Mouse (Mus musculus) midbrain, embryonic 12.5 days (tissue): ENCODE measurements around the gene Ano6. TPM values are rescaled to one million over a fixed set of nuclear protein-coding genes. Genes with fewer than 3 reads are reported as not detected.
A peak's percentile ranks its signal among the peaks of the same experiment; 100 is the strongest.

ENCODE experiments used
- ATAC-seq: fragments of 200-750 bp; cut with Nextera tagmentation; 2 replicates; pipeline ENCODE4 v1.8.0; 2017; ENCODE audit warnings: low read depth, moderate TSS enrichment, moderate library complexity; ENCODE audit not compliant: low FRiP score
- H3K27ac ChIP-seq: fragments of 300-500 bp; sonication (generic); replicated peaks from 2 replicates; pipeline ENCODE4 v1.5.1; 2016; ENCODE audit warnings: mild to moderate bottlenecking
- H3K27me3 ChIP-seq: fragments of 300-500 bp; sonication (generic); 2 replicates; pipeline ENCODE4 v1.6.1; 2016; ENCODE audit warnings: mild to moderate bottlenecking
- H3K36me3 ChIP-seq: fragments of 300-500 bp; sonication (generic); 2 replicates; pipeline ENCODE4 v1.6.1; 2016
- H3K4me1 ChIP-seq: fragments of 300-500 bp; sonication (generic); 2 replicates; pipeline ENCODE4 v1.6.1; 2016
- H3K4me2 ChIP-seq: fragments of 300-500 bp; sonication (generic); replicated peaks from 2 replicates; pipeline ENCODE4 v1.6.1; 2016; ENCODE audit warnings: mild to moderate bottlenecking, moderate library complexity
- H3K4me3 ChIP-seq: fragments of 300-500 bp; sonication (generic); 2 replicates; pipeline ENCODE4 v1.5.1; 2016; ENCODE audit warnings: mild to moderate bottlenecking
- H3K9ac ChIP-seq: fragments of 300-500 bp; sonication (generic); replicated peaks from 2 replicates; pipeline ENCODE4 v1.6.1; 2016; ENCODE audit warnings: mild to moderate bottlenecking, moderate library complexity
- H3K9me3 ChIP-seq: fragments of 300-500 bp; sonication (generic); 2 replicates; pipeline ENCODE4 v1.6.1; 2016; ENCODE audit warnings: mild to moderate bottlenecking
- WGBS: fragments of 180-500 bp; shearing (Covaris S2); methylation state at CpG from one replicate; pipeline ENCODE4 v1.1.7; 2016; 5-methylcytosine and 5-hydroxymethylcytosine counted together
- polyA plus RNA-seq: library from polyadenylated mRNA; unstranded; fragments of >200 nt; fragmentation: Nextera tagmentation; extraction: Ambion mirVana; gene quantifications from 2 replicates; pipeline ENCODE4 v1.2.1, GENCODE M21; 2016

The Ano6 gene
- polyA plus RNA-seq, 1 experiment from 2014 or later, result 35.8 TPM

DNA sequence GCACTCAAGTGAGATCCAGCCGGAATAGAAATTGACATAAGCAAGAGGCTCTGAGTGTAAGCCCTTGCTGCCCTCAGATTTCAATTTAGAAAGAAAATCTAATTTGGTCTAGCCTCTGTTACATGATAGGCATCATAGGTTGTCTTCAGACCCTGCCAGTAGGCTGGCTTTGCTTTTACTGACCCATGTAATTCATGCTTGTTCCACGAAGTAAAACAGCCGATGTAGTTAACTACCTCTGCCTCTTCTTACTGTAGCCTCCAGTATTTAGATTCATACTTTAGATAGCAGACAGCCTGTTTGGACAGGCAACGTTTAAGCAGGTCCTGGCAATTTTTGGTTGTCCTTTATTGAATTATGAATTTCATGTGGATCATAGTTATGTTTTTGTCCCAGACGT is 1.2 kb downstream of the Ano6 start:
- 71% methylated on average over 5 of the region's 5 CpGs for WGBS
- H3K9me3 ChIP-seq, result no peaks in the 10 kb centered on the region
- no peak overlapping the region for H3K9ac ChIP-seq
- no peaks in the 10 kb centered on the region for H3K36me3 ChIP-seq
- H3K4me3 ChIP-seq, result peak overlapping the region; percentile 67
- H3K4me2 ChIP-seq, result peak overlapping the region; percentile 68
- H3K27me3 ChIP-seq, result peaks cover 9% of the 10 kb centered on the region
- no peak for ATAC-seq
- peaks cover 19% of the 10 kb centered on the region for H3K4me1 ChIP-seq
- H3K27ac ChIP-seq, result no peak overlapping the region

- 86% methylated on average over 25 of the region's 25 CpGs for WGBS
- H3K4me2 ChIP-seq, result peak overlapping the region; percentile 68; the same call in 1 of the 2 replicates
- H3K9ac ChIP-seq, result no peak overlapping the region
- H3K27ac ChIP-seq, result no peak overlapping the region
- H3K27me3 ChIP-seq, result peaks cover 9% of the 10 kb centered on the region
- peaks cover 19% of the 10 kb centered on the region for H3K4me1 ChIP-seq
- peaks cover 4% of the 10 kb centered on the region; the same call in 1 of the 2 replicates for H3K36me3 ChIP-seq
- no peak for ATAC-seq
- no peak overlapping the region for H3K4me3 ChIP-seq
- no peaks in the 10 kb centered on the region for H3K9me3 ChIP-seq
Measured at GRCm38 (mm10) chr15:95792261-95793260, 1.9 kb downstream of the Ano6 start.

DNA sequence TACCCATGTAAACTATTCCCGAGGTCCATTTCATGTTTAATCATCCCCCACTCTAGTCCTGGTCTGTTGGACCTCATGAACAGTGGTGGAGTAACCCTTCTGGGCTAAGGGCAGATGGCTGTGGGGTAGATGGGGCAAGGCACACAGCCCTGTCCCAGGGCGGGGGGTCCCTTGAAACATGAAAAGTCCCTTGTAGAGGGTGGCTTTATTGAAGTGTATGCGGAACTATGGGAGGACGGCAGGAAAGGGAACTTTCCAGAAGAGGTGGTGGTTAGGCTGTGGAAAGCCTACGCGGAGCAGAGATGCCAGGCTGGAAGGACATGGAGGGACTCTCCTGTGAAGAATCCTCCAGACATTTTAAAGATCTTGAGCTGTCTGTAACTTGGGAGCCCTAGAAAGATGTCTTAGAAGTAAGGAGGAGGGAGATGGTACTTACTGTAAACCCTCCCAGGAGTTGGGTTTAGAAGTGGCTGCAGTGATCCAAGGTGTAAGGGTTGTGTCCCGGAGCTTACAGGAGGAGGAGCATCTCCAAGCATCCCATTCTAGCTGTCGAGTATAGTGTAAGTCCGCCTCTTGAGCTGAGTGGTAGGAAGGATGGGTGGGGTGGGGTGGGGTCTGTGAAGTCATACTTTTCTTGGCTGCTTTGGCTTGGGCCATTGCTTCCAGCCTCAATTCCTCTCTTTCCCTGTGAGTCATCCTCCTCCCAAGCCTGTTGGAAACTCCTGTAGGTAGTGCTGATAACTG is 3.3 kb downstream of the Ano6 start:
- H3K4me1 ChIP-seq, result peaks cover 19% of the 10 kb centered on the region
- peaks cover 6% of the 10 kb centered on the region; the same call in 1 of the 2 replicates for H3K36me3 ChIP-seq
- H3K9ac ChIP-seq, result no peak overlapping the region
- H3K4me3 ChIP-seq, result no peak overlapping the region
- peaks cover 9% of the 10 kb centered on the region for H3K27me3 ChIP-seq
- H3K27ac ChIP-seq, result no peak overlapping the region
- 94% methylated on average over 9 of the region's 9 CpGs for WGBS
- H3K4me2 ChIP-seq, result no peak overlapping the region
- no peak for ATAC-seq
- no peaks in the 10 kb centered on the region for H3K9me3 ChIP-seq

GRCm38 (mm10) chr15:95794611-95795565 is 4.2 kb downstream of the Ano6 start:
- Histone ChIP-seq H3K36me3 (peaks cover 6% of the 10 kb centered on the region; the same call in 1 of the 2 replicates), H3K27ac (no peak overlapping the region), H3K9me3 (no peaks in the 10 kb centered on the region), H3K4me1 (peaks cover 15% of the 10 kb centered on the region), H3K4me2 (no peak overlapping the region), H3K4me3 (no peak overlapping the region), H3K9ac (no peak overlapping the region), H3K27me3 (0 out of 2 replicates have a peak, but pooled peaks cover under 1% of the 10 kb centered on the region)
- no peak for ATAC-seq
- 88% methylated on average over 10 of the region's 10 CpGs for WGBS

GRCm38 (mm10) chr15:95796062-95796461 is 5.4 kb downstream of the Ano6 start:
- Histone ChIP-seq H3K4me3 (no peak overlapping the region), H3K9me3 (no peaks in the 10 kb centered on the region), H3K36me3 (peaks cover 6% of the 10 kb centered on the region; the same call in 1 of the 2 replicates), H3K9ac (no peak overlapping the region), H3K27me3 (no peaks in the 10 kb centered on the region), H3K27ac (no peak overlapping the region), H3K4me1 (peaks cover 12% of the 10 kb centered on the region), H3K4me2 (no peak overlapping the region)
- 84% methylated on average over 5 of the region's 5 CpGs for WGBS
- ATAC-seq, result no peak

DNA sequence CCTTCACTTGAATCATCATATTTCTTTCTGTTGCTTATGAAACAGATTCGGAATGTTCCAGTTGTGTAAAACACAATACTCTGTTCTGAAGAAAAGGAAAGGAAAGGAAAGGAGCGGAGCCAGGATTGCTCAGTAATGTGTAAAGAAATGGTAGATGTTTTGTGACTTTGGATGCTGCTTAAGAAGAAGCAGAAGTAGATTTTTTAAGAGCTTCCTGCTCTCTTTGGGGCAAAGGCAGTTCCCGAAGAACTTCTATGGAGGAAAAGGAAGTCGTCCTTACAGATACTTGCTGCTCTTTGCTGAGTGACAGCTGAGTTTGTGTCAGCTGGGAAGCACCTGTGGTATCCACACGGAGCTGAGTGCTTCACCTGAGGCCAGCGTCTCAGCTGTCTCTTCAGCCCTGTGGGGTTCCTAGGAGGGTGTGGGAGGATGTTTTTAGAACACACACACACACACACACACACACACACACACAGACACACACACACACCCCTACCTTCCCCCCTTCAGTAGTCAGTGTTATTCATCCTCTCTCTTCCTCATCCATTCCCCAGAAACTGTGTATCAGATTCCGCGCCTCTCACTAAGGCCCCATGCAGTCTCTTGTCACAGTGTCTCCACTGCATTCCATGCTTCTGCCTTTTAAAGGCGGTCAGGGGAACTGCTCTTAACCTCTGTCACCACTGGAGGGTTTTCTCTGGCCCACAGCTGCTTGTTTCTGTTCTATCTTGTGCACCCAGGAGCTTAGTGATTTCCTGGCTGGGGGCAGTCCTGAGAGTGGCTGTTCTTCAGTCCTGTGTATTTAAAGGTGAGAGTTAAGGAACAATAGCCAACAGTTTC is 6.7 kb downstream of the Ano6 start:
- Histone ChIP-seq H3K4me2 (no peak overlapping the region), H3K27ac (no peak overlapping the region), H3K4me1 (peaks cover 14% of the 10 kb centered on the region; the same call in 1 of the 2 replicates), H3K4me3 (no peak overlapping the region), H3K27me3 (no peaks in the 10 kb centered on the region), H3K9me3 (no peaks in the 10 kb centered on the region), H3K36me3 (peaks cover 6% of the 10 kb centered on the region; the same call in 1 of the 2 replicates), H3K9ac (no peak overlapping the region)
- no peak for ATAC-seq
- WGBS, result 69% methylated on average over 9 of the region's 9 CpGs

DNA sequence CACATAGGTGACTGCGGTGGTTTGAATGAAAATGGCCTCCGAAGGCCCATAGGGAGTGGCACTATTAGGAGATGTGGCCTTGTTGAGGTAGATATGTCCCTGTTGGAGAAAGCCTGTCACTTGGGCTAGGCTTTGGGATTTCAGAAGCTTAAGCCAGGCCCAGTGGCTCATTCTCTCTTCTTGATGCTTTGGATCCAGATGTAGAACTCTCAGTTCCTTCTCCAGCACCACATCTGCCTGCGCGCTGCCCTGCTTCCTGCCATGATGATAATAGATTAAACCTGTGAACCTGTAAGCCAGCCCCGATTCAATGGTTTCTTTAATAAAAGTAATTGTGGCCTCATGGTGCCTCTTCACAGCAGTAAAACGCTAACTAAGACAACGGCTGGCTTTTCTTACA is 7.6 kb downstream of the Ano6 start:
- no peak overlapping the region for H3K27ac ChIP-seq
- no peak overlapping the region for H3K4me2 ChIP-seq
- no peaks in the 10 kb centered on the region for H3K9me3 ChIP-seq
- no peaks in the 10 kb centered on the region for H3K27me3 ChIP-seq
- WGBS, result 95% methylated on average over 7 of the region's 7 CpGs
- H3K4me1 ChIP-seq, result peaks cover 12% of the 10 kb centered on the region; the same call in 1 of the 2 replicates
- peaks cover 6% of the 10 kb centered on the region; the same call in 1 of the 2 replicates for H3K36me3 ChIP-seq
- no peak overlapping the region for H3K4me3 ChIP-seq
- H3K9ac ChIP-seq, result no peak overlapping the region
- ATAC-seq, result no peak

DNA sequence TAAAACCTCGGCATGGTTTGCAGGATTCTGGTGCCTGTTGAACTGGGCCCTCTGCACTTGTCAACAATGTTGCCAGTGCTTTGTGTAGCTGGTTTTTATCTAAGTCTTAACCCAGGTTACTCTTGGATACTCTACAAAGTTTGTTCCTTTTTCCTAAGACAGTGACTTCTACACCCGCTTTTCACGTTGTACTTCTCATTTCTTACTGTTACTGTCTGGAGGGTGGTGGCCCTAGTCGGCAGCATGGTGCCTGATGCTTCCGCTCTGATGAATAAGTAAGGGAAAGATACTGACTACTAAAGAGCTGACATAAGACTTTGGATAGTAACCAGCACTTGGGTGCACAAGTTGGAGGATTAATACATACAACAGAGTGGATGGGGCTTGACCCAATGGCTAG is 9.0 kb downstream of the Ano6 start:
- H3K4me1 ChIP-seq, result peaks cover 18% of the 10 kb centered on the region
- no peaks in the 10 kb centered on the region for H3K9me3 ChIP-seq
- H3K4me2 ChIP-seq, result no peak overlapping the region
- WGBS, result 96% methylated on average over 5 of the region's 5 CpGs
- ATAC-seq, result no peak
- H3K4me3 ChIP-seq, result no peak overlapping the region
- no peak overlapping the region for H3K9ac ChIP-seq
- no peak overlapping the region for H3K27ac ChIP-seq
- no peaks in the 10 kb centered on the region for H3K27me3 ChIP-seq
- H3K36me3 ChIP-seq, result peaks cover 6% of the 10 kb centered on the region; the same call in 1 of the 2 replicates

- Histone ChIP-seq H3K4me2 (no peak overlapping the region), H3K27me3 (no peaks in the 10 kb centered on the region), H3K4me3 (no peak overlapping the region), H3K9ac (no peak overlapping the region), H3K27ac (no peak overlapping the region), H3K4me1 (peaks cover 22% of the 10 kb centered on the region), H3K36me3 (peaks cover 6% of the 10 kb centered on the region; the same call in 1 of the 2 replicates), H3K9me3 (no peaks in the 10 kb centered on the region)
- ATAC-seq, result no peak
Measured at GRCm38 (mm10) chr15:95800051-95800450, 9.4 kb downstream of the Ano6 start.

DNA sequence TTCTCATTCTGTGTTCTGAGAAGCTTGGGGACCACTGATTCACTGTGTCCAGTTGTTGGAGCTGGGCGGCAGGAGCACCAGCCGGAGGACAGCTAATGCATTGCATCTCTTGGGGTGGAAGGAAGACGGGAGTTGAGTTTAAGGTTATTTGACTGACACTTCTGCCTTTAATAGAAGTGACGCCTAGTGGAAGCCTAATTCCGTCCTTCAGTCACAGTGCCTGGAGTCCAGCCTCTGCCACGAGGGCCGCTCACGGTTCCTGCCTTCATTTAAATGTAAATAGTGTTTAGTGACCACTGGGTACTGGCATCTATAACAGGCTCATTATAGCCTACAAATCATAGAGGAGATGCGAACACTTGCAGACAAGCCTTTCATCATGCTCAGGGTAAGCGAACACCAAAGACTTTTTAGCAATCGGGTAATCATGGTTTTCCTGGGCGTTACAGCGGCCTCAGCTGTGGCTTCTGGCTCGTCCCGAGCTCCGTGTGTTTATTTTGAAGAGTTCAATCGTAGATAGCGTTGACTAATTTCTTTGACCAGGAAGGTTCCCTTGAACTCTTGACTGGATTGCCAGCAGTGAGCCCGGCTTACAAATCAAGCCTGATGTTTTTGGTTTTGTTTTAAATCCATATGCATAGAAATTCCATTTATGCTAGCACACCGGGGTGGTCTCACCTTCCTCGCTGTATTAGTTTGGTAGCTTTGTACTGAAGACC is 10.8 kb downstream of the Ano6 start:
- no peak for ATAC-seq
- 72% methylated on average over 21 of the region's 21 CpGs for WGBS

More for the DNA sequence above, 10.8 kb downstream of the Ano6 start:
- Histone ChIP-seq H3K4me1 (peaks cover 22% of the 10 kb centered on the region), H3K4me3 (no peak overlapping the region), H3K36me3 (peaks cover 6% of the 10 kb centered on the region; the same call in 1 of the 2 replicates), H3K9me3 (no peaks in the 10 kb centered on the region), H3K27me3 (no peaks in the 10 kb centered on the region), H3K4me2 (no peak overlapping the region), H3K9ac (no peak overlapping the region), H3K27ac (no peak overlapping the region)
